Mouse (Mus musculus): ENCODE data around the gene Slc25a38.

Slc25a38 gene

DNA sequence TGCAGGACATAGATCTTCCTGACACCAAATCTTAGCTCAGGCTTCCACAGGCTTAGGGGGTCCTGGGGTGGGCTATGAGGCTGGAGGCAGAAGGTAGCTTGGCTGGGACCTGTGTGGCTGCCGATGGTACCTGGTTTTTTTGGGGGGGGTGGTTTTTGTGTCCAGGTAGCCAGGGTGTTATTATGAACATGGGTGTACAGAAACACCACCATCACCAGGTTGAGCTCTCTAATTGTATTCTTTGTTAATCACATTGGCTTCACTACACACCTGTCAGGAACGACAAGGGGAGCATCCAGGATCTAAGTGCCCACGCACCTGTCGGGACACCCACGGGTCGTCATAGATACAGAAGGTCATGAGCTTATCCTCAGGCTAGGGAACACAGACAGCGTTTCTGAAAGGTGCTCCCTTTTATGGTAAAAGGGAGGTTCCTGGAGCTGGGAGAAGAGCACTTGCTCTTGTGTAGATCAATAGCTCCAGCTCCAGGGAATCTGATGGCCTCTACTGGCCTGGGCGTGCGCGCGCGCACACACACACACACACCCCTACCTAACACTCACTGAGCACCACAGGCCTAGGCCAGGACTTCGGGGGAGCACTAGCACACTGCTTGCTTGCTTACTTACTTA lies 24.5 kb downstream of the Slc25a38 start:
- no peak for ATAC-seq (ENCODE audit: insufficient number of reproducible peaks, low FRiP score, low TSS enrichment)

DNA sequence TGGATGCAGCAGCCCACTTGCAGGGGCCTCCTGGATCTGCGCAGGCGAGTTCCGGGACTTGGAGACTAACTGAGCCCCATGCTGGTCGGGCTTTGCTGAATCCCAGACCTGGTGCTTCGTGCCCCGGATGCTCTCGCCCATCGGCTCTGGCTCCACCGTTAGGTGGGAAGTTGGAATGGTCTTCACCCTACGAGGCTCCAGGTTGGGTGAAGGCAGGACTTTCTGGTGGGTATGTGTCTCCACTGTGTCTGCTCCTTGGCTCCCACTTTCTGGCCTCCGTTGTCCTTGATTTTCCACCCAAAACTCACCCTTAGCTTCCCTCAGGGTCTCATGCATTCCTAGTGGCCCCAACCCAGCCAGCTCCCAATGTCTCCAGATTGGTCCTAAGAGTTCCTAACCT lies 25.3 kb downstream of the Slc25a38 start:
- no peak for ATAC-seq (ENCODE audit: insufficient number of reproducible peaks, low FRiP score, low TSS enrichment)

DNA sequence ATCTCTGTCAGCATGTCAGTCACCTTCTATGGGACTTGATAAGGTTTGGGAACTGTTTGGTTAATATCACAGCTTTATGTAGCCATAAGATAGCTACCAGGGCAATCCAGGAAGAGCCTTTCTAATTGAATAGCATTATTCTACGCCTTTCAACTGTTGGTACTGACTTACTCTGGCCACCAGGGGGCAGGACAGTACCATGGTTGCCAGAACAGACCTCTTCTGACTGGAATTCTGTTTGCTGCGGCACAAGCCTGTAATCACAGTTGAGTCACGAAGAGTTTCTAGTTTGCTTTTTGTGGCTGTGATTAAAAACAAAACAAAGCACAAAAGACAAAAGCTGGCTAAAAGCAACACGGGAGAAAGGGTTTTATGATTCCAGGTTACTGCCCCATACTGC lies 30.5 kb downstream of the Slc25a38 start:
- ATAC-seq (ENCODE audit: insufficient number of reproducible peaks, low FRiP score, low TSS enrichment) = peak; percentile 74

DNA sequence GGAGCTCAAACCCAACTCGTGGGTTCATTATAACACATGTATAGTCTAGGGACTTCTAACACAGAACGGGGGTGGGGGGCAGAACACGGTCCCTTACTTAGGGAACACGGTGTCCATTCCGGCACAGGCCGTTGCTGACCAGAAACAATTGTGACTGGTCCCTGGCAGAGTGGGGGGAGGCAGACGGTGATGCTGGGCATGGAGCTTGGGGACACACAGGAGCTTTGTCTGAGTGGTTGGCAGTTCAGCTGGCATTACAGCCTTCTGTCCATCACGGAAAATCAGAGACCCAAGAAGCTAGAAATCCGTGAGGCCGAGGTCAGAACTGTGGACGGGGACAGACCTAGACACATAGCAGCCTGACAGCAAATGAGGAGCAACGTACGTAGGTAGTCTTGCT lies 34.3 kb downstream of the Slc25a38 start:
- ATAC-seq (ENCODE audit: insufficient number of reproducible peaks, low FRiP score, low TSS enrichment) = no peak

DNA sequence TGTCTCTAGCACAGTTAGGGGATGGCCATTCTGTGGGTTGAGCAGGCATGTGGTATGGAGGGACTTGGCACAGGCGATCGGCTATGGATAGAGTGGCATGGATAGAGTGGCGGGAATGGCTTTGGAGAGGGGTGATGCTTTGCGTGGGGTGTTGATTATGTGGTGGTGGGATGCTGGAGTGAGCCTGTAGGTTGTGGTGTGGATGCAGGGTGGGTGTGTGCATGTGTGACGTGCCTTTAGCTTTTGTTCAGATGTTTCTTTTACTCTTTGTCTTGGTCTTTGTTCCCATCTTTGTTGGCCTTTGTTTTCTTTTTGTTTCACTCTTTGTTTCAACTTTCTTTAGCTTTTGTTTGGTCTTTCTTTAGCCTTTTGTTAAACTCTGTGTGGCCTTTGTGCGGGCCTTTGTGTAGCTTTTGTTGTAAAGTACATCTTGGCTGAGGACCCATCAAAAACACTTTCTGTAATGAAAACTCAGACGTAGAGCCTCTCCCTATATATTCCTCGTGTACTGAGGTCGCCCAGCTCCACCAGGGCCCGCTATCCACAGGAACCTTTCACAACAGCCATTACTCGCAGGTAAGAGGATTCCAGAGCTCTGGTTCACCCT lies 39.2 kb downstream of the Slc25a38 start, which contains the start of gene Mobp:
TSS of gene Mobp (plus strand) at position 486 of the 607 bp plus-strand sequence.
- ATAC-seq (ENCODE audit: insufficient number of reproducible peaks, low FRiP score, low TSS enrichment) = no peak

DNA sequence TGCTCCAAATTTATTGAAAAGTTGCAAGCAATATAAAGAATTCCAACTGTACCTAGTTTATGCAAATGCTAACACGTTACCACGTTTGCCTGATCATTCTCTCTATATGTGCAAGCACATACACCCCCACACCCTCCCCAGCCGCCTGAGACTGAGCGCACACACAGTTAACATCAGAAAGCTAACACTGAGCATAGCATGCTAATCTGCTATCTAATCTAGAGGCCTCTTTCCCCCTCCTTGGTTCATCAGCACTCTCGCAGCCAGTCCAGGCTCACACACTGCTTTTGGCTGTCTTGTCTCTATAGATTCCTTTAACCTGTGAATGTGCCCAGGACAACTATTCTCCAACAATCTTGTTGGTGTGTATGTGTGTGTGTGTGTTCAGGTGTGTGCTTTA lies 41.0 kb downstream of the Slc25a38 start:
- no peak for ATAC-seq (ENCODE audit: insufficient number of reproducible peaks, low FRiP score, low TSS enrichment)

DNA sequence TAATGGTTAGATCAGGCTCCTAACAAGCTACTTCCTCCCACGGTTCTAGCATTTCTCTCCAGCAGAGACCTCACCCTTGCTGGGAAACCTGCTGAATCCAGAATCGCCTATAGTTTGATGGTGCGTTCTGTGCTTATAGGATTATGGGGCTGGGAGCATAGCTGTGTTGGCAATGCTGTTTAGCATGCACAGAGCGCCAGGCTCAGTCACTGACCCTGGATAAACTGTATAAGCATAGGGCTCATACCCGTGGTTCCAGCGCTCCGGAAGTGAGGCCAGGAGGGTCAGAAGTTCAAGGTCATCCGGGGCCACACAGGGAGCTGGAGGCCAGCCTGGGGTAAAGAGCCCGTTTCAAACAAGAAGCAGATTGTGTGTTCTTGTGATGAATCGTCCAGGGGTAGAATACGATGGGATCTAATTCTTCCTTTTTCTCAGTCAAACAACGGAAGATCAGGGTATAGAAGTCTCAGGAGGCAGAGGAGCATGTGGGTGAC lies 41.8 kb downstream of the Slc25a38 start:
- ATAC-seq (ENCODE audit: insufficient number of reproducible peaks, low FRiP score, low TSS enrichment) = no peak

DNA sequence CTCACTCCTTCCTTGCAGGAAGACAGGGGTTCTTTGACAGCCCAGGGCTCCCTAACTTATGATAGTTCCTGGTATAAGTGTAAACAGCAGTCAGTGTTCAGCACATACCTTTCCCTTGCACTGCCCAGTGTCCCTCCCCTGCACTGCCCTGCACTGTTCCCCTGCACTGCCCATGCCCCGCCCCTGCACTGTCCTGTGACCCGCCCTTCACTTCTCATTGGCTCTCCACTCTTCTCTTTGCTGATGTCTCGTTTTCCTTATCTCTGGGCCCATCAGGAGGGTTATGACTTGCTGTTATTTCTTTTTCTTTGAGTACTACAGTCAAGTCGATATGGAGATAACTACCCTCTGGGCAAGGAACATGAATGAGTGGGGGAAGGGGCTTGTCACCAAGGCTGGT lies 47.9 kb downstream of the Slc25a38 start:
- ATAC-seq (ENCODE audit: insufficient number of reproducible peaks, low FRiP score, low TSS enrichment) = no peak

DNA sequence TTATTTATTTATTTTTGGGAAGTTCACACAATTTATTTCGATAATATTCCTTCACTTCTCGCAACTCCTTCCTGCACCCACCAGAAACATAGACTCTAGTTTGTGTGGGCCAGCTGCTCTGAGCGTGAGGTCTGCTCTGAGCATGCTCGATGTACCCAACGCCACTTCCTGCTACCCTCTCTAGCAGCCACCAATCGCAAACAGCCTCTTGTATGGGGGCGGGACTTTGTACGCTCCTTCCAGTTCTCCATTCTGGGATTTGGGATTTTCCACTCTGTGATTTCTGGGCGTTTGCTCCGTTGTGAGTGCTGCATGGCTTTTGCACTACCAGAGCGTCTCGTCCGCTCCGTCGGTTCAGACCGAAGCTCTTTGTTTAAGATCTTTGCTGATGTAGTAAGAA lies 53.7 kb downstream of the Slc25a38 start:
- ATAC-seq (ENCODE audit: insufficient number of reproducible peaks, low FRiP score, low TSS enrichment) = no peak

DNA sequence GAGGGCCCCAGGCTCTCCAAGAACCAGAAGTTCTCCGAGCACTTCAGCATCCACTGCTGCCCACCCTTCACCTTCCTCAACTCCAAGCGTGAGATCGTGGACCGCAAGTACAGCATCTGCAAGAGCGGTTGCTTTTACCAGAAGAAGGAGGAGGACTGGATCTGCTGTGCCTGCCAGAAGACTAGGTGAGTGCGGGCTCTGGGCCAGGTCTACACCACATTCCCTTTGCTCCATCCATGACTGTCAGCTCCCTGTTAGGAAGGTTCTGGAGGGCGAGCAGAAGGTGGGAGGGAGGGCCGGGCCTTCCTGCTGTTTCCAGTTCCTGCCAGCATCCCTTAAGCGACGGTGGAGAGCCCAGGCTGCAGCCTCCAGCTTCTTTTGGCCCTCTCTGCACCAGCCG lies 57.7 kb downstream of the Slc25a38 start:
- ATAC-seq (ENCODE audit: insufficient number of reproducible peaks, low FRiP score, low TSS enrichment) = no peak

DNA sequence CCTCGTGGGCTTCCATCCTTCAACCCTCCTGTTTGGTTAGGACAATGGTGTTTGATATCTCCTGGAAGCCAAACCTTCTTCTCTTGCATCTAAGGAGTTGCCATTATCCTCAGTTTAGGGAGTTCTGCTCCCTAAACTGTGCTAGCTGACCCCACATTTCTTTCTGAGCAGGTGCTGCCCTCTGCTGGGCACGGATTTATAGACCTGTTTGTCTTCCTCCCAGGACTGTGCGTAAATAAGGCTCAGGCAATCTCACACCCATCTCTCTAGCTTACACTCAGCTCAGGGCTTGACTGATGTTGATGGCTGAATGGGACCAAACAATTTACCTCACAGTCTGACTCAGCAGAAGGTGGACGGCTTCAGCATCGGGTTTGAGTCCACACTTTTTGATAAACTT lies 61.1 kb downstream of the Slc25a38 start:
- ATAC-seq (ENCODE audit: insufficient number of reproducible peaks, low FRiP score, low TSS enrichment) = no peak

All from cerebellum, adult (tissue).